Mouse (Mus musculus) neural tube, embryonic 12.5 days (tissue): Measurements from ENCODE around the gene Dupd1. TPM values are rescaled to one million over a fixed set of nuclear protein-coding genes. Genes with fewer than 3 reads are reported as not detected.

Experiments used
- ATAC-seq: fragments of 200-750 bp; cut with Nextera tagmentation; 2 replicates; pipeline ENCODE4 v1.8.0; 2017; ENCODE audit warnings: low read depth, mild to moderate bottlenecking, moderate TSS enrichment, moderate library complexity; ENCODE audit not compliant: low FRiP score
- H3K27ac ChIP-seq: fragments of 300-500 bp; sonication (generic); 2 replicates; pipeline ENCODE4 v1.5.1; 2016
- H3K27me3 ChIP-seq: fragments of 300-500 bp; sonication (generic); replicated peaks from 2 replicates; pipeline ENCODE4 v1.6.1; 2016; ENCODE audit warnings: mild to moderate bottlenecking
- H3K36me3 ChIP-seq: fragments of 300-500 bp; sonication (generic); 2 replicates; pipeline ENCODE4 v1.6.1; 2016; ENCODE audit warnings: mild to moderate bottlenecking
- H3K4me1 ChIP-seq: fragments of 300-500 bp; sonication (generic); 2 replicates; pipeline ENCODE4 v1.6.1; 2016
- H3K4me2 ChIP-seq: fragments of 300-500 bp; sonication (generic); replicated peaks from 2 replicates; pipeline ENCODE4 v1.6.1; 2016; ENCODE audit warnings: mild to moderate bottlenecking
- H3K4me3 ChIP-seq: fragments of 300-500 bp; sonication (generic); 2 replicates; pipeline ENCODE4 v1.5.1; 2016
- H3K9ac ChIP-seq: fragments of 300-500 bp; sonication (generic); 2 replicates; pipeline ENCODE4 v1.6.1; 2016; ENCODE audit warnings: mild to moderate bottlenecking
- H3K9me3 ChIP-seq: fragments of 300-500 bp; sonication (generic); 2 replicates; pipeline ENCODE4 v1.6.1; 2016; ENCODE audit warnings: mild to moderate bottlenecking
- WGBS: fragments of 180-500 bp; shearing (Covaris S2); methylation state at CpG from one replicate; pipeline ENCODE4 v1.1.7; 2016; 5-methylcytosine and 5-hydroxymethylcytosine counted together
- polyA plus RNA-seq: library from polyadenylated mRNA; unstranded; fragments of >200 nt; fragmentation: Nextera tagmentation; extraction: Ambion mirVana; gene quantifications from 2 replicates; pipeline ENCODE4 v1.2.1, GENCODE M21; 2016

Dupd1 gene
- polyA plus RNA-seq, 1 experiment from 2014 or later: not detected

DNA sequence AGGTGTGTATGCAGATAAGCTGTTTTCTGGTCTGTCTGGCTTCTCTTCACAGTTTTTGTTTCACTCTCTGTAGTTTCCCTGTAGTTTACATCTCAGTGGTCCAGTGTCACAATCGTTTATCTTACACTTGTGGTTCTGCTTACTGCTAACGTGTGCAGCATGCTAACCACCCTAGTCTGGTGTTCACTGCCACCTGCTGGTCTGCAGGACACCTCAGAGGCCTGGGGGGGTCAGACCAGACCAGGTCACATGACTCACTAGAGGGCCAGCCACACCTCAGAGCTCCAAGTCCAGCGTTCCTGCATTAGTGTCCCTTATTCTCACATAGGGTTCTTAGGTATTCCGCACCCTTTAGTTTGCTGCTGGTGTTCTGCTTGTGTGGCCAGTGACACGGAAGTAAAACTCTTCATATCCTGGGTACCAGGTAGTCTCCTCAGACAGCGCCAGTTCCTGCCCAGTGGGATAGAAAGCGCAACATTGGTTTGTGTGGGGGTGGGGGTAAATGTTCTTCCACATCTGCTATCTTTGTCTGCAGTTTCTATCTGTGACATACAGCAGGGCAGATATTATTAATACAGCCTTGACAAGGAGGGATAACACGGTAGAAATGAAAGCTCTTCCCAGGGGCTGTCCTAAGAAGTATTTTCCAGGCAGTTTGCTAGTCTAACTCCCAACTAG is 51.8 kb downstream of the Dupd1 start:
- ATAC-seq: no peak
- peaks cover 14% of the 10 kb centered on the region for H3K4me1 ChIP-seq
- no peak overlapping the region for H3K27ac ChIP-seq
- WGBS: 82% methylated on average over 8 of the region's 8 CpGs
- H3K9me3 ChIP-seq: no peaks in the 10 kb centered on the region
- peaks cover 55% of the 10 kb centered on the region for H3K36me3 ChIP-seq
- H3K27me3 ChIP-seq: no peaks in the 10 kb centered on the region
- no peak overlapping the region for H3K4me3 ChIP-seq
- H3K9ac ChIP-seq: no peak overlapping the region
- no peak overlapping the region for H3K4me2 ChIP-seq

DNA sequence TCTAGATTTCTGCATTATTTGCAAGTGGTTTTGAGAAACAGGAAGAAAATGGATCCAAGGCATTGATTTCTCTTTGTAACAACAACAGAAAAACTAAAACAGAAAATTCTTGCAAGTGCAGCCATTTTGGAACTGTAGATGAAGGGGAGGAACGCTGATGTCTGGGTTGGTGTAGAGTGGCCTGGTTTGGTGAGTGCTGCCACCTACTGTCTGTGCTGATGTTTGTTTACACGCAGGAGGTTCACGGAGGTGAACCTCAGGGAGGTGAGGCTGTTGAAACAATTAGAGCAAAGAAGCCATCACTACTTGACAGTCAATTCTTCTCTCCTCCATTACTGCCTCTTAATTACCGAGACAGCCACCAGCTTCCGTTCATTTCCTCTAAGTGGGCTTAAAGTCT is 54.7 kb downstream of the Dupd1 start:
- WGBS: 16% methylated on average over 5 of the region's 5 CpGs
- Histone ChIP-seq H3K9ac (no peak overlapping the region), H3K27me3 (no peaks in the 10 kb centered on the region), H3K4me2 (no peak overlapping the region), H3K9me3 (no peaks in the 10 kb centered on the region), H3K4me3 (no peak overlapping the region), H3K36me3 (peaks cover 36% of the 10 kb centered on the region), H3K4me1 (peaks cover 14% of the 10 kb centered on the region), H3K27ac (no peak overlapping the region)
- ATAC-seq: peak; percentile 75; the same call in 1 of the 2 replicates

- Histone ChIP-seq H3K4me2 (no peak overlapping the region), H3K36me3 (peaks cover 31% of the 10 kb centered on the region), H3K4me1 (peaks cover 14% of the 10 kb centered on the region), H3K27me3 (no peaks in the 10 kb centered on the region), H3K27ac (no peak overlapping the region), H3K4me3 (no peak overlapping the region), H3K9ac (no peak overlapping the region), H3K9me3 (no peaks in the 10 kb centered on the region)
- 0 out of 2 replicates have a peak, but pooled peaks have one; percentile 48 for ATAC-seq
- WGBS: 74% methylated on average over 13 of the region's 13 CpGs
Measured at GRCm38 (mm10) chr14:21659155-21659554, 55.2 kb downstream of the Dupd1 start.

DNA sequence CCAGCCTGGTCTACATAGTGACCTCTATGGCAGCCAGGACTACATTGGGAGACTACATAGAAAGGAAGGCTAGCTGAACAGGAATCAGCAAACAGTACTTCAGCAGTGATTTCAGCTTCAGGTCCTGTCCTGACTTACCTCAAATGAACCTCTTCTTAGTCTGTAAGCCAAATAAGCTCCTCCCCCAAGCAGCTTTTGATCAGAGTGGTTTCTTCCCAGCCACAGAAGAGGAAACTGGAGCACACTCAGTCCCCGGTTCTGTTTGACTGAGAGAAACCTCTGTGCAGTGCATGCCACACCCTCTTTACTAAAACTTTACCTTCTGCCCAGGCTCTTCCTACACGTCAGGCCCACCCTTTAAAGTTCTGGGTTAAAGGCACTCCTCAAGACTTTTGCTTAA is 60.6 kb downstream of the Dupd1 start:
- Histone ChIP-seq H3K27me3 (no peaks in the 10 kb centered on the region), H3K27ac (no peak overlapping the region), H3K4me1 (peaks cover 3% of the 10 kb centered on the region; the same call in 1 of the 2 replicates), H3K9ac (no peak overlapping the region), H3K4me3 (no peak overlapping the region), H3K9me3 (no peaks in the 10 kb centered on the region), H3K36me3 (0 out of 2 replicates have a peak, but pooled peaks cover 3% of the 10 kb centered on the region), H3K4me2 (no peak overlapping the region)
- 86% methylated on average over 2 of the region's 2 CpGs for WGBS
- ATAC-seq: no peak

GRCm38 (mm10) chr14:21640806-21641435 is 73.5 kb downstream of the Dupd1 start:
- Histone ChIP-seq H3K4me1 (no peaks in the 10 kb centered on the region), H3K4me2 (no peak overlapping the region), H3K9ac (no peak overlapping the region), H3K27me3 (no peaks in the 10 kb centered on the region), H3K27ac (no peak overlapping the region), H3K36me3 (peaks cover 30% of the 10 kb centered on the region), H3K9me3 (no peaks in the 10 kb centered on the region), H3K4me3 (no peak overlapping the region)
- ATAC-seq: no peak
- WGBS: 86% methylated on average over 4 of the region's 4 CpGs

GRCm38 (mm10) chr14:21636548-21636947 is 77.8 kb downstream of the Dupd1 start:
- no peak for ATAC-seq
- Histone ChIP-seq H3K27ac (no peak overlapping the region), H3K4me1 (no peaks in the 10 kb centered on the region), H3K4me3 (no peak overlapping the region), H3K9me3 (no peaks in the 10 kb centered on the region), H3K36me3 (peaks cover 31% of the 10 kb centered on the region), H3K4me2 (no peak overlapping the region), H3K9ac (no peak overlapping the region), H3K27me3 (no peaks in the 10 kb centered on the region)
- WGBS: 88% methylated on average over 6 of the region's 6 CpGs

GRCm38 (mm10) chr14:21631665-21632200 is 82.6 kb downstream of the Dupd1 start:
- Histone ChIP-seq H3K4me2 (no peak overlapping the region), H3K36me3 (peaks cover 37% of the 10 kb centered on the region), H3K4me1 (no peaks in the 10 kb centered on the region), H3K9ac (no peak overlapping the region), H3K9me3 (no peaks in the 10 kb centered on the region), H3K27me3 (no peaks in the 10 kb centered on the region), H3K4me3 (no peak overlapping the region), H3K27ac (no peak overlapping the region)
- no peak for ATAC-seq
- WGBS: 74% methylated on average over 5 of the region's 5 CpGs

Other genes with a start within 250 kb of the Dupd1 start
- 20.0 and 20.9 TPM in 2 replicates for gene Kat6b, start 233.1 kb downstream of the Dupd1 start, polyA plus RNA-seq
- gene Samd8, start 36.0 kb upstream of the Dupd1 start, polyA plus RNA-seq: 14.6 and 15.2 TPM in 2 replicates
- gene Dusp13, start 36.6 kb upstream of the Dupd1 start, polyA plus RNA-seq: 0.30 TPM in 1 of 2 replicates, not detected in the other
- gene Vdac2, start 110.7 kb upstream of the Dupd1 start, polyA plus RNA-seq: 258 and 269 TPM in 2 replicates
- 15.0 and 19.6 TPM in 2 replicates for gene Comtd1, start 134.4 kb upstream of the Dupd1 start, polyA plus RNA-seq